Mouse (Mus musculus) CH12.LX (cell line): ENCODE results near the gene Btbd17. TPM values are rescaled to one million over a fixed set of nuclear protein-coding genes. Genes with fewer than 3 reads are reported as not detected.

Experiments used
- DNase-seq: peaks from one replicate; pipeline ENCODE4 v3.0.0-alpha.2; 2013; ENCODE audit errors: extremely low read depth
- H3K27ac ChIP-seq: 2 replicates; pipeline ENCODE4 v1.5.1; 2012; ENCODE audit warnings: low read depth, mild to moderate bottlenecking, control low read depth, moderate library complexity; ENCODE audit not compliant: insufficient read depth
- H3K27me3 ChIP-seq: replicated peaks from 2 replicates; pipeline ENCODE3; 2012; ENCODE audit warnings: inconsistent platforms
- H3K36me3 ChIP-seq, 2 experiments: replicated peaks in 1 of 2; 2 replicates each; pipeline versions ENCODE3 to v1.6.1; 2012; ENCODE audit warnings: inconsistent platforms in 1 of 2, low read length in 1 of 2, mild to moderate bottlenecking in 1 of 2, mixed read lengths in 1 of 2, moderate library complexity in 1 of 2; ENCODE audit not compliant: control insufficient read depth in 1 of 2, insufficient read depth in 1 of 2
- H3K4me1 ChIP-seq, 2 experiments: 2 replicates each; pipeline ENCODE4 v1.6.1; 2012; ENCODE audit warnings: inconsistent platforms in 1 of 2, moderate library complexity in 1 of 2; ENCODE audit not compliant: insufficient read depth in 2 of 2, control insufficient read depth in 1 of 2
- H3K4me2 ChIP-seq: 2 replicates; pipeline ENCODE4 v1.6.1; 2012; ENCODE audit warnings: low read depth, mild to moderate bottlenecking, control low read depth; ENCODE audit not compliant: poor library complexity, insufficient read depth, severe bottlenecking
- H3K4me3 ChIP-seq, 3 experiments: fragments of 150-350 bp in 1 of 3; sonication (generic) in 1 of 3; replicated peaks in 1 of 3; 2 replicates each; pipeline versions ENCODE3 to v1.5.1; 2011 to 2012; ENCODE audit warnings: low read depth in 2 of 3, low read length in 2 of 3, mild to moderate bottlenecking in 2 of 3, moderate library complexity in 2 of 3, control low read depth in 1 of 3, improper control_type of control experiment in 1 of 3, inconsistent platforms in 1 of 3, mixed read lengths in 1 of 3; ENCODE audit not compliant: poor library complexity in 1 of 3
- H3K79me2 ChIP-seq: replicated peaks from 2 replicates; pipeline ENCODE4 v1.6.1; 2012; ENCODE audit warnings: mild to moderate bottlenecking, moderate library complexity; ENCODE audit not compliant: control insufficient read depth, poor library complexity, insufficient read depth, severe bottlenecking; ENCODE audit errors: extremely low read depth
- H3K9ac ChIP-seq: 2 replicates; pipeline ENCODE4 v1.6.1; 2012; ENCODE audit warnings: low read depth, mild to moderate bottlenecking, control low read depth, moderate library complexity; ENCODE audit not compliant: insufficient read depth
- H3K9me3 ChIP-seq: replicated peaks from 2 replicates; pipeline ENCODE3; 2012; ENCODE audit warnings: low read length, inconsistent platforms, mixed read lengths
- BHLHE40 ChIP-seq: IDR thresholded peaks from 2 replicates; pipeline ENCODE4 v1.6.1; 2011; ENCODE audit warnings: mild to moderate bottlenecking, low read depth, low read length, improper control_type of control experiment
- CHD1 ChIP-seq: IDR thresholded peaks from 2 replicates; pipeline ENCODE4 v1.6.1; 2012; ENCODE audit warnings: low read depth, low read length, improper control_type of control experiment, inconsistent platforms
- CHD2 ChIP-seq: IDR thresholded peaks from 2 replicates; pipeline ENCODE4 v1.6.1; 2011; ENCODE audit warnings: low read length, improper control_type of control experiment
- CTCF ChIP-seq, 2 experiments: IDR thresholded peaks in 1 of 2; conservative IDR thresholded peaks in 1 of 2; 2 replicates each; pipeline ENCODE4 v1.5.1; 2011 to 2012; ENCODE audit warnings: low read depth in 2 of 2, low read length in 2 of 2, improper control_type of control experiment in 1 of 2, inconsistent platforms in 1 of 2, mild to moderate bottlenecking in 1 of 2, moderate library complexity in 1 of 2
- E2F4 ChIP-seq: IDR thresholded peaks from 2 replicates; pipeline ENCODE4 v1.6.1; 2011; ENCODE audit warnings: low read depth, low read length, improper control_type of control experiment; ENCODE audit not compliant: insufficient replicate concordance
- ELF1 ChIP-seq: IDR thresholded peaks from 2 replicates; pipeline ENCODE4 v1.6.1; 2014; ENCODE audit warnings: low read depth, mild to moderate bottlenecking, inconsistent platforms, low read length, improper control_type of control experiment
- EP300 ChIP-seq: IDR thresholded peaks from 2 replicates; pipeline ENCODE4 v1.6.1; 2011; ENCODE audit warnings: low read length, improper control_type of control experiment
- ETS1 ChIP-seq: conservative IDR thresholded peaks from 2 replicates; pipeline ENCODE4 v1.6.1; 2012; ENCODE audit warnings: low read depth, mild to moderate bottlenecking, inconsistent platforms, low read length, improper control_type of control experiment, moderate library complexity
- GABPA ChIP-seq: IDR thresholded peaks from 2 replicates; pipeline ENCODE4 v1.6.1; 2012; ENCODE audit warnings: low read depth, low read length, improper control_type of control experiment, inconsistent platforms; ENCODE audit not compliant: insufficient replicate concordance
- HCFC1 ChIP-seq: IDR thresholded peaks from 2 replicates; pipeline ENCODE4 v1.6.1; 2012; ENCODE audit warnings: low read depth, mild to moderate bottlenecking, inconsistent platforms, low read length, improper control_type of control experiment
- IRF4 ChIP-seq: IDR thresholded peaks from 2 replicates; pipeline ENCODE4 v1.6.1; 2014; ENCODE audit warnings: low read depth, mild to moderate bottlenecking, inconsistent platforms, low read length, improper control_type of control experiment
- JUN ChIP-seq: IDR thresholded peaks from 2 replicates; pipeline ENCODE4 v1.6.1; 2011; ENCODE audit warnings: low read depth, mild to moderate bottlenecking, low read length, improper control_type of control experiment, moderate library complexity; ENCODE audit not compliant: insufficient read depth
- JUND ChIP-seq: conservative IDR thresholded peaks from 2 replicates; pipeline ENCODE4 v1.6.1; 2011; ENCODE audit warnings: low read depth, low read length, improper control_type of control experiment
- KAT2A ChIP-seq: IDR thresholded peaks from 2 replicates; pipeline ENCODE4 v1.6.1; 2012; ENCODE audit warnings: low read length, improper control_type of control experiment, inconsistent platforms; ENCODE audit not compliant: insufficient replicate concordance
- MAFK ChIP-seq: IDR thresholded peaks from 2 replicates; pipeline ENCODE4 v1.6.1; 2011; ENCODE audit warnings: low read length, improper control_type of control experiment; ENCODE audit not compliant: insufficient replicate concordance
- MAX ChIP-seq: IDR thresholded peaks from 2 replicates; pipeline ENCODE4 v1.6.1; 2011; ENCODE audit warnings: low read length, improper control_type of control experiment
- MAZ ChIP-seq: IDR thresholded peaks from 2 replicates; pipeline ENCODE4 v1.6.1; 2012; ENCODE audit warnings: low read depth, mild to moderate bottlenecking, inconsistent platforms, low read length, improper control_type of control experiment, moderate library complexity
- MEF2A ChIP-seq: IDR thresholded peaks from 2 replicates; pipeline ENCODE4 v1.6.1; 2014; ENCODE audit warnings: low read depth, mild to moderate bottlenecking, inconsistent platforms, low read length, improper control_type of control experiment, borderline replicate concordance
- MXI1 ChIP-seq: IDR thresholded peaks from 2 replicates; pipeline ENCODE4 v1.6.1; 2011; ENCODE audit warnings: mild to moderate bottlenecking, low read depth, low read length, improper control_type of control experiment
- MYC ChIP-seq: IDR thresholded peaks from 2 replicates; pipeline ENCODE4 v1.6.1; 2011; ENCODE audit warnings: low read depth, mild to moderate bottlenecking, improper control_type of control experiment, low read length
- NELFE ChIP-seq: IDR thresholded peaks from 2 replicates; pipeline ENCODE4 v1.6.1; 2011; ENCODE audit warnings: low read depth, low read length, improper control_type of control experiment
- NRF1 ChIP-seq: IDR thresholded peaks from 2 replicates; pipeline ENCODE4 v1.6.1; 2014; ENCODE audit warnings: low read depth, mild to moderate bottlenecking, inconsistent platforms, low read length, improper control_type of control experiment, moderate library complexity
- PAX5 ChIP-seq: IDR thresholded peaks from 2 replicates; pipeline ENCODE4 v1.6.1; 2012; ENCODE audit warnings: low read length, inconsistent platforms, mixed read lengths
- POLR2A ChIP-seq: IDR thresholded peaks from 2 replicates; pipeline ENCODE4 v1.6.1; 2011; ENCODE audit warnings: low read depth, mild to moderate bottlenecking, improper control_type of control experiment, low read length
- POLR2AphosphoS2 ChIP-seq: IDR thresholded peaks from 2 replicates; pipeline ENCODE4 v1.6.1; 2011; ENCODE audit warnings: low read depth, low read length, improper control_type of control experiment
- RAD21 ChIP-seq: IDR thresholded peaks from 2 replicates; pipeline ENCODE4 v1.6.1; 2011; ENCODE audit warnings: low read depth, mild to moderate bottlenecking, low read length, improper control_type of control experiment, moderate library complexity
- RCOR1 ChIP-seq: conservative IDR thresholded peaks from 2 replicates; pipeline ENCODE4 v1.6.1; 2012; ENCODE audit warnings: low read depth, mild to moderate bottlenecking, inconsistent platforms, low read length, improper control_type of control experiment
- SIN3A ChIP-seq: IDR thresholded peaks from 2 replicates; pipeline ENCODE4 v1.6.1; 2012; ENCODE audit warnings: low read length, improper control_type of control experiment, inconsistent platforms
- SMC3 ChIP-seq: IDR thresholded peaks from 2 replicates; pipeline ENCODE4 v1.6.1; 2011; ENCODE audit warnings: low read depth, low read length, improper control_type of control experiment
- TBP ChIP-seq: conservative IDR thresholded peaks from 2 replicates; pipeline ENCODE4 v1.6.1; 2011; ENCODE audit warnings: low read depth, low read length, improper control_type of control experiment
- TCF12 ChIP-seq: IDR thresholded peaks from 2 replicates; pipeline ENCODE4 v1.6.1; 2014; ENCODE audit warnings: low read depth, mild to moderate bottlenecking, inconsistent platforms, low read length, improper control_type of control experiment
- UBTF ChIP-seq: IDR thresholded peaks from 2 replicates; pipeline ENCODE4 v1.6.1; 2012; ENCODE audit warnings: low read depth, mild to moderate bottlenecking, inconsistent platforms, low read length, improper control_type of control experiment, moderate library complexity
- USF1 ChIP-seq: IDR thresholded peaks from 2 replicates; pipeline ENCODE4 v1.6.1; 2014; ENCODE audit warnings: low read depth, mild to moderate bottlenecking, inconsistent platforms, low read length, improper control_type of control experiment
- USF2 ChIP-seq: conservative IDR thresholded peaks from 2 replicates; pipeline ENCODE4 v1.6.1; 2011; ENCODE audit warnings: low read depth, low read length, improper control_type of control experiment
- ZC3H11A ChIP-seq: IDR thresholded peaks from 2 replicates; pipeline ENCODE4 v1.6.1; 2012; ENCODE audit warnings: low read depth, mild to moderate bottlenecking, inconsistent platforms, low read length, improper control_type of control experiment
- ZKSCAN1 ChIP-seq: IDR thresholded peaks from 2 replicates; pipeline ENCODE4 v1.6.1; 2012; ENCODE audit warnings: low read depth, inconsistent platforms, low read length, improper control_type of control experiment, borderline replicate concordance
- ZMIZ1 ChIP-seq: IDR thresholded peaks from 2 replicates; pipeline ENCODE4 v1.6.1; 2012; ENCODE audit warnings: low read depth, mild to moderate bottlenecking, inconsistent platforms, low read length, improper control_type of control experiment
- ZNF384 ChIP-seq: IDR thresholded peaks from 2 replicates; pipeline ENCODE4 v1.6.1; 2012; ENCODE audit warnings: low read depth, low read length, improper control_type of control experiment, inconsistent platforms
- dilution Hi-C: fragments of 300-500 bp; cut with MboI; formaldehyde crosslinking; loops from 2 replicates; pipeline ENCODE4 v1.14.3; 2020; ENCODE audit warnings: low sequenced_read_pairs; ENCODE audit not compliant: extremely low pct_unique_long_range_greater_than_20kb, extremely low pct_ligation_motif_present
- in situ Hi-C: fragments of 300-500 bp; cut with MboI; formaldehyde crosslinking; loops from 3 replicates; pipeline ENCODE4 v1.14.3; 2019; ENCODE audit warnings: low sequenced_read_pairs, low pct_ligation_motif_present, low pct_unique_long_range_greater_than_20kb, mixed read lengths
- polyA plus RNA-seq: library from polyadenylated mRNA; unstranded; fragments of >175 nt; gene quantifications from 2 replicates; pipeline ENCODE4 v1.2.1, GENCODE M21; 2012; ENCODE audit warnings: low read depth; ENCODE audit not compliant: insufficient read length
- total RNA-seq, 2 experiments: library from RNA; depleted of rRNA; stranded (reverse); fragments of 300-350 nt in 1 of 2; fragments of >200 nt in 1 of 2; gene quantifications; 2 replicates each; pipeline ENCODE4 v1.2.3; 2012 to 2014

Btbd17 gene
- total and polyA plus RNA-seq, 3 experiments, result not detected

- Histone ChIP-seq H3K27me3 (peaks cover 2% of the 10 kb centered on the region), H3K27ac (no peak overlapping the region), H3K4me3 (no peak overlapping the region), H3K9ac (0 out of 2 replicates have a peak overlapping the region, but pooled peaks have one; percentile 15), H3K4me2 (peak overlapping the region; percentile 30; the same call in 1 of the 2 replicates), H3K36me3 (no peaks in the 10 kb centered on the region), H3K9me3 (no peaks in the 10 kb centered on the region), H3K79me2 (no peaks in the 10 kb centered on the region), H3K4me1 (peaks cover 18 to 58% of the 10 kb centered on the region in 2 experiments)
- TF ChIP-seq MXI1 (no peak; the same call in 1 of the 2 replicates), TBP (no peak), MAFK (no peak), SMC3 (peak; percentile 94), SIN3A (peak; percentile 50; the same call in 1 of the 2 replicates), MAX (peak; percentile 45; the same call in 1 of the 2 replicates), TCF12 (0 out of 2 replicates have a peak, but pooled peaks have one; percentile 44), ZNF384 (no peak; the same call in 1 of the 2 replicates), CHD1 (no peak), KAT2A (no peak), RAD21 (no peak; the same call in none of the 2 replicates), GABPA (no peak), NRF1 (0 out of 2 replicates have a peak, but pooled peaks have one; percentile 22), BHLHE40 (no peak), MAZ (peak; percentile 74; the same call in 1 of the 2 replicates), CHD2 (no peak), USF2 (no peak), POLR2AphosphoS2 (no peak), RCOR1 (no peak), CTCF (conservative IDR thresholded peaks at IDR 0.05 in 1 of 2, IDR thresholded peaks at IDR 0.05 in 1 of 2; ENCODE audit: low read depth in 2 of 2, low read length in 2 of 2) (peak; percentile 80 to 99), ZC3H11A (peak; percentile 69), ETS1 (no peak), NELFE (peak; percentile 58; the same call in 1 of the 2 replicates), E2F4 (no peak), ZKSCAN1 (no peak), JUN (no peak), MEF2A (no peak), EP300 (no peak), USF1 (no peak), UBTF (no peak), IRF4 (peak; percentile 54; the same call in 1 of the 2 replicates), JUND (no peak), POLR2A (0 out of 2 replicates have a peak, but pooled peaks have one; percentile 19), PAX5 (no peak), ELF1 (peak; percentile 52; the same call in 1 of the 2 replicates), ZMIZ1 (no peak), MYC (no peak), HCFC1 (peak; percentile 41; the same call in 1 of the 2 replicates)
- peak; percentile 95 for DNase-seq
- in situ Hi-C loops, result no loop called here
- dilution Hi-C loops, result no loop called here
Observed at GRCm38 (mm10) chr11:114745134-114745533, 50.6 kb downstream of the Btbd17 start.
